Mouse (Mus musculus): ENCODE measurements at regions not wholly inside any gene's neighbourhood (a gene's known extent, or its start where the extent isn't known, plus 50 kb on each side); places are given as distances from the start of the nearest gene placed in this dataset.
A peak's percentile ranks its signal among the peaks of the same experiment; 100 is the strongest.
"Not testable (repeated sequence)": the region's sequence is repeated elsewhere in the genome, so short reads cannot be mapped to it uniquely, and the experiment has no call there.

- peak; percentile 12 to 39 for DNase-seq
Measured at GRCm38 (mm10) chr3:8161997-8162756, 1447.7 kb downstream of the Zfp704 start.

- DNase-seq, result peak in 1 of 2 experiments; percentile 8
Measured at GRCm38 (mm10) chr3:8143016-8143415, 1466.9 kb downstream of the Zfp704 start.

GRCm38 (mm10) chr3:8142190-8142589 is 1467.7 kb downstream of the Zfp704 start:
- peak in 1 of 2 experiments; percentile 3 for DNase-seq

GRCm38 (mm10) chr3:8141664-8142084 is 1468.2 kb downstream of the Zfp704 start:
- DNase-seq, result peak; percentile 34 to 54

- not testable (repeated sequence) for DNase-seq
Measured at GRCm38 (mm10) chr3:8123641-8124040, 1486.2 kb downstream of the Zfp704 start.

- no peak for DNase-seq
Measured at GRCm38 (mm10) chr3:8123141-8123540, 1486.7 kb downstream of the Zfp704 start.

- DNase-seq, result no peak
Measured at GRCm38 (mm10) chr3:8098291-8098690, 1478.0 kb upstream of the 1700008P02Rik start.

- DNase-seq, result no peak
Measured at GRCm38 (mm10) chr3:8084749-8085148, 1464.5 kb upstream of the 1700008P02Rik start.

- no peak for DNase-seq
Measured at GRCm38 (mm10) chr3:8053711-8054110, 1433.5 kb upstream of the 1700008P02Rik start.

- DNase-seq, result no peak
Measured at GRCm38 (mm10) chr3:8051167-8051566, 1430.9 kb upstream of the 1700008P02Rik start.

- DNase-seq, result no peak
Measured at GRCm38 (mm10) chr3:8049706-8050105, 1429.5 kb upstream of the 1700008P02Rik start.

- no peak for DNase-seq
Measured at GRCm38 (mm10) chr3:8046348-8046747, 1426.1 kb upstream of the 1700008P02Rik start.

- peak in 1 of 2 experiments; percentile 3 for DNase-seq
Measured at GRCm38 (mm10) chr3:8036697-8037096, 1416.5 kb upstream of the 1700008P02Rik start.

- peak; percentile 16 to 33 for DNase-seq
Measured at GRCm38 (mm10) chr3:8035091-8035729, 1415.0 kb upstream of the 1700008P02Rik start.

GRCm38 (mm10) chr3:8026325-8027017 is 1406.2 kb upstream of the 1700008P02Rik start:
- no peak for DNase-seq

GRCm38 (mm10) chr3:8022654-8023053 is 1402.4 kb upstream of the 1700008P02Rik start:
- peak; percentile 6 to 7 for DNase-seq

GRCm38 (mm10) chr3:8017489-8017888 is 1397.2 kb upstream of the 1700008P02Rik start:
- no peak for DNase-seq

GRCm38 (mm10) chr3:8016945-8017344 is 1396.7 kb upstream of the 1700008P02Rik start:
- DNase-seq, result peak; percentile 5 to 16

- DNase-seq, result no peak
Measured at GRCm38 (mm10) chr3:8009966-8010365, 1389.7 kb upstream of the 1700008P02Rik start.

GRCm38 (mm10) chr3:8006708-8007395 is 1386.6 kb upstream of the 1700008P02Rik start:
- DNase-seq, result no peak

GRCm38 (mm10) chr3:8006273-8006672 is 1386.0 kb upstream of the 1700008P02Rik start:
- no peak for DNase-seq

GRCm38 (mm10) chr3:8005684-8006083 is 1385.4 kb upstream of the 1700008P02Rik start:
- not testable (repeated sequence) for DNase-seq

GRCm38 (mm10) chr3:8004271-8004670 is 1384.0 kb upstream of the 1700008P02Rik start:
- DNase-seq, result no peak

Measured in cerebellum, postnatal 14 days (tissue).